Mouse (Mus musculus) limb, embryonic 13.5 days (tissue): Measurements from ENCODE around the gene Rab3il1. TPM values are rescaled to one million over a fixed set of nuclear protein-coding genes. Genes with fewer than 3 reads are reported as not detected.

Experiments
- ATAC-seq: fragments of 200-750 bp; cut with Nextera tagmentation; 2 replicates; pipeline ENCODE4 v1.8.0; 2017; ENCODE audit warnings: low read depth, moderate number of reproducible peaks, moderate TSS enrichment; ENCODE audit not compliant: low FRiP score
- H3K27ac ChIP-seq: fragments of 300-500 bp; sonication (generic); 2 replicates; pipeline ENCODE4 v1.5.1; 2015; ENCODE audit warnings: inconsistent platforms, mild to moderate bottlenecking, moderate library complexity
- H3K27me3 ChIP-seq: fragments of 300-500 bp; sonication (generic); 2 replicates; pipeline ENCODE4 v1.6.1; 2015; ENCODE audit warnings: mild to moderate bottlenecking, inconsistent platforms
- H3K36me3 ChIP-seq: fragments of 300-500 bp; sonication (generic); 2 replicates; pipeline ENCODE4 v1.6.1; 2015; ENCODE audit warnings: inconsistent platforms, mild to moderate bottlenecking, moderate library complexity
- H3K4me1 ChIP-seq: fragments of 300-500 bp; sonication (generic); 2 replicates; pipeline ENCODE4 v1.6.1; 2015; ENCODE audit warnings: inconsistent platforms
- H3K4me2 ChIP-seq: fragments of 300-500 bp; sonication (generic); replicated peaks from 2 replicates; pipeline ENCODE4 v1.6.1; 2015; ENCODE audit warnings: inconsistent platforms, mild to moderate bottlenecking, moderate library complexity
- H3K4me3 ChIP-seq: fragments of 300-500 bp; sonication (generic); 2 replicates; pipeline ENCODE4 v1.5.1; 2015; ENCODE audit warnings: moderate library complexity, mild to moderate bottlenecking, inconsistent platforms
- H3K9ac ChIP-seq: fragments of 300-500 bp; sonication (generic); 2 replicates; pipeline ENCODE4 v1.6.1; 2015; ENCODE audit warnings: mild to moderate bottlenecking, inconsistent platforms
- H3K9me3 ChIP-seq: fragments of 300-500 bp; sonication (generic); 2 replicates; pipeline ENCODE4 v1.6.1; 2016; ENCODE audit warnings: inconsistent platforms
- WGBS: fragments of 180-500 bp; shearing (Covaris S2); methylation state at CpG from one replicate; pipeline ENCODE4 v1.1.7; 2015; 5-methylcytosine and 5-hydroxymethylcytosine counted together
- polyA plus RNA-seq: library from polyadenylated mRNA; unstranded; fragments of >200 nt; fragmentation: Nextera tagmentation; extraction: Ambion mirVana; gene quantifications from 2 replicates; pipeline ENCODE4 v1.2.1, GENCODE M21; 2015

The Rab3il1 gene
- polyA plus RNA-seq, 1 experiment from 2014 or later: 40.6 TPM

GRCm38 (mm10) chr19:10046346-10046745, 44.9 kb downstream of the Rab3il1 start:
- no peak overlapping the region for H3K9ac ChIP-seq
- H3K36me3 ChIP-seq: no peaks in the 10 kb centered on the region
- H3K4me1 ChIP-seq: peaks cover 25% of the 10 kb centered on the region
- H3K4me3 ChIP-seq: no peak overlapping the region
- H3K9me3 ChIP-seq: no peaks in the 10 kb centered on the region
- H3K27me3 ChIP-seq: peaks cover 5% of the 10 kb centered on the region; the same call in 1 of the 2 replicates
- no peak overlapping the region for H3K4me2 ChIP-seq
- ATAC-seq: no peak
- WGBS: 63% methylated on average over 4 of the region's 4 CpGs
- H3K27ac ChIP-seq: no peak overlapping the region

- H3K4me1 ChIP-seq: peaks cover 23% of the 10 kb centered on the region
- no peak overlapping the region for H3K9ac ChIP-seq
- no peak overlapping the region for H3K27ac ChIP-seq
- no peak for ATAC-seq
- peaks cover 5% of the 10 kb centered on the region; the same call in 1 of the 2 replicates for H3K27me3 ChIP-seq
- H3K4me3 ChIP-seq: no peak overlapping the region
- no peaks in the 10 kb centered on the region for H3K9me3 ChIP-seq
- 41% methylated on average over 3 of the region's 3 CpGs for WGBS
- no peaks in the 10 kb centered on the region for H3K36me3 ChIP-seq
- no peak overlapping the region for H3K4me2 ChIP-seq
These were observed 45.5 kb downstream of the Rab3il1 start for GRCm38 (mm10) chr19:10046983-10047382.

DNA sequence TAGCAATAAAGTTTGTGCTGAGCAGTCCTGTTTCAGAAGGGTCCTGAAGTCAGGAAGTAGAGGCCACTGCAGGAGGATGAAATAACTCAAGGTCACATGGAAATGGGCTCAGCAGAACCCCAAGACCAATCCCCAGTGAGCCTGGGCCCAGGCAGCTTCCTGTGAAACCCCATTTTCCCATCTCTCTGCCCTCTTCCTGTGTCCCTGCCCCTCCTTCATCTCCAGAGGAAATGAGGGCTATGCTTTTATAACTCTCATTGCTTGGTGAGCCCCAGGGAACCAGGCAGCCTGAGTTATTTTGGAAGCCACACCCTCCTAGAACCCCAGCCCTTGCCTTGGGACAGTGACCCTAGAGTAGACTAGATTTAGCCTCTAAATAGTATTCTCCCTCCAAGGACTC, 48.1 kb downstream of the Rab3il1 start:
- H3K9me3 ChIP-seq: no peaks in the 10 kb centered on the region
- peaks cover 13% of the 10 kb centered on the region for H3K36me3 ChIP-seq
- no peak overlapping the region for H3K27ac ChIP-seq
- ATAC-seq: no peak
- no peaks in the 10 kb centered on the region for H3K27me3 ChIP-seq
- no peak overlapping the region for H3K9ac ChIP-seq
- H3K4me1 ChIP-seq: peaks cover 11% of the 10 kb centered on the region
- no peak overlapping the region for H3K4me2 ChIP-seq
- no peak overlapping the region for H3K4me3 ChIP-seq

DNA sequence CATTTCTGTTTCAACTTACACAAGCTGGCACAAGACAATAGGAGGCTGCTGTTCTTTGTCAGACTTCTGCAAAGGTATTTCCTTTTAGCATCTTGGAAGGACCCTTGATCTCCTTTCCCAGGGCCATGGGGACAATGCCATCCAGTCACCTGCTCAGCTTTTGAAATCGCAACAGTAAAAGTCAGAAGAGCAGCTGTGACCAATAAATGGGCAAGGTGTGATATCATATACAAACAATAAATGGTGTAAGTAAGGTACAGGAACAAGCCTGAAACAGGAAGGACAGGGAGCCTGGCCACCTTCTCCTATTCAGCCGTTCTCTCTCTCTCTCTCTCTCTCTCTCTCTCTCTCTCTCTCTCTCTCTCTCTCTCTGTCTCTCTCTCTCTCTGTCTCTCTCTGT, 49.0 kb downstream of the Rab3il1 start:
- H3K9ac ChIP-seq: no peak overlapping the region
- ATAC-seq: no peak
- peaks cover 11% of the 10 kb centered on the region for H3K4me1 ChIP-seq
- H3K27me3 ChIP-seq: no peaks in the 10 kb centered on the region
- no peak overlapping the region for H3K27ac ChIP-seq
- H3K9me3 ChIP-seq: no peaks in the 10 kb centered on the region
- no peak overlapping the region for H3K4me2 ChIP-seq
- peaks cover 21% of the 10 kb centered on the region for H3K36me3 ChIP-seq
- WGBS: 63% methylated on average over 2 of the region's 2 CpGs
- no peak overlapping the region for H3K4me3 ChIP-seq

DNA sequence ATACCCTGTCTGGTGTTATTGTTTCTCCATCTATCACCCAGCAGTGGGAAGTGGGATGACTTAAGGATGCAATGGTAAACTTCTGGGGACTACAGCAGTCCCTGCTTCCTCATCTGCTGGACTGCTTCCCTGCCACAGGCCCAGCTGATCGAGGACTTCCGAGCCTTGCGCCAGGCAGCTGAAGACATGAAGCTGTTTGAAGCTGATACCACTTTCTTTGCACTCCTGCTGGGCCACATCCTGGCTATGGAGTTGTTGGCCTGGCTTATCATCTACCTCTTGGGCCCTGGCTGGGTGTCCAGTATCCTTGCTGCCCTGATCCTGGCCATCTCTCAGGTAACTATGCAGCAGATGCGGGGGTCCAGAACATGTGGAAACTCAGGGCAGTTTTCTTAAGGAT, 51.2 kb downstream of the Rab3il1 start:
- Histone ChIP-seq H3K4me1 (peaks cover 8% of the 10 kb centered on the region), H3K4me3 (no peak overlapping the region), H3K9ac (no peak overlapping the region), H3K27ac (no peak overlapping the region), H3K4me2 (no peak overlapping the region), H3K9me3 (no peaks in the 10 kb centered on the region), H3K36me3 (peaks cover 39% of the 10 kb centered on the region), H3K27me3 (no peaks in the 10 kb centered on the region)
- ATAC-seq: no peak
- WGBS: 87% methylated on average over 4 of the region's 4 CpGs

GRCm38 (mm10) chr19:10053692-10054260, 52.3 kb downstream of the Rab3il1 start:
- no peaks in the 10 kb centered on the region for H3K27me3 ChIP-seq
- 97% methylated on average over 10 of the region's 10 CpGs for WGBS
- no peaks in the 10 kb centered on the region for H3K9me3 ChIP-seq
- H3K4me1 ChIP-seq: peaks cover 10% of the 10 kb centered on the region
- H3K9ac ChIP-seq: no peak overlapping the region
- H3K4me2 ChIP-seq: no peak overlapping the region
- no peak overlapping the region for H3K4me3 ChIP-seq
- no peak overlapping the region for H3K27ac ChIP-seq
- no peak for ATAC-seq
- peaks cover 45% of the 10 kb centered on the region for H3K36me3 ChIP-seq

DNA sequence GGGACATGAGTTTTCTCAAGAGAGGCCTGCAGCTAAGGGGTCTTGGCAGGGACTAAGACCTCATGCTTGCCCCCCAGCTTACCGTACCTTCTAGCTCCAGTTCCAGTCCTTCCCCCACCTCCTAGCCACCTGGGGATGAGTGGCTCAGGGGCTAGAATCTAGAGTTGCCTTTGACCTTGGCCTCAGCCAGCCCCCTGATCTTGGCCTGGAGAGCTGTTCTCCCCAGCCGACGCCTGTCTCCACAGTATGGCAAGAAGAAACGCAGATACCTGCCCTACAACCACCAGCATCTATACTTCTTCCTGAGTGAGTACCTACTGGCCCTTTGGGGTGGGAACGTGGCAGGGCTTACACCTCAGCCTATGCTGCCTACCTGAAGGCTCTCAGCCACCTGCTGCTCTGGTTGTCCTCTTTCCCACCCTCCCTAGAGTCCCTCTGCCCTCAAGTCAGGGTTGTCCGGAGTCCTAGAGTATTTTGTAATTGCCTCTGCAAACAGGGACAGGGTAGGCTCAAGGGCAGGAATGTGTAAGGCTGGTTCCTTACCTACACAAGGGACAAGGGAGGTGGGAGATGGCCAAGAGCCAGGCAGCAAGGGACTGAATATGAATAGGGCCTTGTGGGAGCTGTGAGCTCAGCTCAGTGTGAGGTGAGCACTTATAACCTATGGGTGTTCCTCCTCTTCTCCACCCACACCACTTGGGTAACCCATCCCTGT, 53.0 kb downstream of the Rab3il1 start:
- no peak overlapping the region for H3K27ac ChIP-seq
- no peaks in the 10 kb centered on the region for H3K9me3 ChIP-seq
- H3K4me2 ChIP-seq: no peak overlapping the region
- H3K27me3 ChIP-seq: no peaks in the 10 kb centered on the region
- H3K4me1 ChIP-seq: peaks cover 9% of the 10 kb centered on the region
- H3K9ac ChIP-seq: no peak overlapping the region
- H3K36me3 ChIP-seq: peaks cover 45% of the 10 kb centered on the region
- WGBS: 87% methylated on average over 6 of the region's 6 CpGs
- ATAC-seq: no peak
- no peak overlapping the region for H3K4me3 ChIP-seq

DNA sequence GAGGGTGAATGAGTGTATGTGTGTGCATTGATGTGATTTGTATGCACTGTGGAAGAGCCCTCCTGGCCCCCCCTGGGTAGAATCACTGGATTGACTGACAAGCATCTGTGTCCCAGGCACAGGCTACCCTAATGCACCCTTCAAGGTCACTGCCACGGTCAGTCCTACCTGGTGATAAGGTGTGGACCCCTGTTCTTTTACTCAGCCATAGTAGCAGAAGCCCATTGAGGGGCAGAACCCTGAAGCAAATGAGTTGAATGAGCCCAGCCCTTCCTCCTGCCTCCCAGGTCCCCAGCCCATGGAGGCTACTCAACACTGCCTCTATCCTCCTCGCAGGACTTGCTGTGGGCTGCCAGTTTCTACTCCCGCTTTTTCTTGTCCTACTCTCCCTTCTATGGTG, 53.8 kb downstream of the Rab3il1 start:
- H3K36me3 ChIP-seq: peaks cover 45% of the 10 kb centered on the region
- H3K4me2 ChIP-seq: no peak overlapping the region
- H3K9me3 ChIP-seq: no peaks in the 10 kb centered on the region
- H3K27me3 ChIP-seq: no peaks in the 10 kb centered on the region
- H3K4me3 ChIP-seq: no peak overlapping the region
- WGBS: 80% methylated on average over 3 of the region's 3 CpGs
- H3K9ac ChIP-seq: no peak overlapping the region
- ATAC-seq: no peak
- H3K4me1 ChIP-seq: peaks cover 7% of the 10 kb centered on the region
- H3K27ac ChIP-seq: no peak overlapping the region

DNA sequence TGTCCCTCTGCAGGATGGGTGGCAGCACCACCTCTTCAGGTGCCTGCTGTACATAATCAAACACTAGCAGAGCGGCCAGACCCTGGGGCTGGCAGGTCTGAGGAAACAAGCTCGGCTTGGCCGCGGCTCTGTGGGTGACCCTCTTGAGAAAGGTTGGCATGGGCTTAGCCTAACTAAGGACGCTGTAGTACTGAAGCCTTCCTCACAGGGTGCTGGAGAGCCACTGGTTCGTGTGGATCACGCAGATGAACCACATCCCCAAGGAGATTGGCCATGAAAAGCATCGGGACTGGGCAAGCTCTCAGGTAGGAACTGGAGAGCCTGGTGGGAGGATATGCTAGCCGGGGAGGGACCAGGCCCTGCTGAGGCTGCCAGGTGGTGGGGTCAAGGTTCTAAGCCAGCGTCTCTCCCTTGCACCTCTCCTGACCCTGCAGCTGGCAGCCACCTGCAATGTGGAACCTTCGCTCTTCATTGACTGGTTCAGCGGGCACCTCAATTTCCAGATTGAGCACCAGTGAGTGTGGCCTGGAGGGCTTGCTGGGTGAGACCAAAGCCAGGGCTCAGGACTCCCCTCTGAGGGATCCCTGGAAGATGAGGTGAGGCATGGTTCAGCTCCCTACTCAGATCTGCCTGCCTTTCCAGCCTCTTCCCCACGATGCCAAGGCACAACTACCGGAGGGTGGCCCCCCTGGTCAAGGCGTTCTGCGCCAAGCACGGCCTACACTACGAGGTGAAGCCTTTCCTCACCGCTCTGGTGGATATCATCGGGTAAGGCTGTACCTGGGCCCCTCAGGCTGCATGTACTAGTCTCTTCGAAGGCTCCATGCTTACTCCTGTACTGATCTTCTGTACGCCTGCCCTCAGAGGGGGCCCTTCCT, 54.6 kb downstream of the Rab3il1 start:
- peaks cover 49% of the 10 kb centered on the region for H3K36me3 ChIP-seq
- no peaks in the 10 kb centered on the region for H3K27me3 ChIP-seq
- H3K4me2 ChIP-seq: no peak overlapping the region
- no peak overlapping the region for H3K4me3 ChIP-seq
- ATAC-seq: no peak
- peaks cover 11% of the 10 kb centered on the region for H3K4me1 ChIP-seq
- H3K9ac ChIP-seq: no peak overlapping the region
- H3K27ac ChIP-seq: no peak overlapping the region
- H3K9me3 ChIP-seq: no peaks in the 10 kb centered on the region
- 84% methylated on average over 22 of the region's 22 CpGs for WGBS

- peaks cover 11% of the 10 kb centered on the region for H3K4me1 ChIP-seq
- ATAC-seq: no peak
- H3K4me3 ChIP-seq: no peak overlapping the region
- no peaks in the 10 kb centered on the region for H3K9me3 ChIP-seq
- H3K9ac ChIP-seq: no peak overlapping the region
- H3K4me2 ChIP-seq: no peak overlapping the region
- no peak overlapping the region for H3K27ac ChIP-seq
- H3K27me3 ChIP-seq: no peaks in the 10 kb centered on the region
- H3K36me3 ChIP-seq: peaks cover 56% of the 10 kb centered on the region
- 88% methylated on average over 3 of the region's 3 CpGs for WGBS
These were observed 55.2 kb downstream of the Rab3il1 start for GRCm38 (mm10) chr19:10056686-10057085.

DNA sequence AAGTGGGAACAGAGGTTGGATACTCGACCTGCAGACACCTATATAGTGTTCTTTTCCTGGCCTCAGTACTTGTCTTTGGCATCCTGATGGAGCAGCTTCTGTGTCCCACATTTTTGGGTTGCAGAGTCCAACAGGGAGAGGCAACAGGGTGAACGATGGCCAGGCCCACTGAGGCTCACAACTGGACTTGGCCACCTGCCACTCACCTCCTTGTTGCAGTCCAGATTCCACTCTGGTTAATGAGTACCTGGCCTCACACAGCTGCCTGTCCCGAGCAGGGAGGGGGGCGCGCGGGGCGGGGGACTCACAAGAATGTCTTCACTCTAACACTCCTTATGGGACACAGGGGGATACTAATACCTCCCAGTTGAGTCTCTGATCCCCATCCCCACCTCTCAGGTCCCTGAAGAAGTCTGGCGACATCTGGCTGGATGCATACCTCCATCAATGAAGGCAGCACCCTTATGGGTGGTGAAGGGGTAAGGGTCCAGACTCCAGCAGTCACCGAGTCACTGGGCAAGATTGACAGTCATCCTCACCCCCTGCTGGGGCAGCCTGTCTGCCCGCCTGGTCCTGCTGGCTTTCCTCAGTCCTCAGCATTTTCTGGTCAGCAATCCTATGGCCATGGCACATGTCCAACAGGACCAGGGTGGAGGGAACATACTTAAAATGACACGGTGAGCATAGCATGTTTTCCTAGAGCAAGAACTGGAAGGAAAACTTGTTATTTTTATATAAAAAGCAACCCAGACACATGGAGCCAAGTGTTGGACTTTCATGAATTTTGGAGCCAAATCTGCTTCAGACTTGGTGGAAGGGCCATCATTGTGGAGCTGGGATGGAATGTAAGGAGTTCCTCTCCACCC, 56.2 kb downstream of the Rab3il1 start:
- no peak overlapping the region for H3K4me2 ChIP-seq
- no peak overlapping the region for H3K9ac ChIP-seq
- peaks cover 11% of the 10 kb centered on the region for H3K4me1 ChIP-seq
- peaks cover 66% of the 10 kb centered on the region for H3K36me3 ChIP-seq
- H3K9me3 ChIP-seq: no peaks in the 10 kb centered on the region
- no peak overlapping the region for H3K27ac ChIP-seq
- 55% methylated on average over 11 of the region's 11 CpGs for WGBS
- no peaks in the 10 kb centered on the region for H3K27me3 ChIP-seq
- 0 out of 2 replicates have a peak, but pooled peaks have one; percentile 37 for ATAC-seq
- H3K4me3 ChIP-seq: no peak overlapping the region
